Mouse (Mus musculus) intestine, embryonic 14.5 days (tissue): ENCODE results near the gene Itgb8. TPM values are rescaled to one million over a fixed set of nuclear protein-coding genes. Genes with fewer than 3 reads are reported as not detected.
A peak's percentile ranks its signal among the peaks of the same experiment; 100 is the strongest.

Source experiments
- ATAC-seq: fragments of 200-750 bp; cut with Nextera tagmentation; replicated peaks from 2 replicates; pipeline ENCODE4 v1.8.0; 2017; ENCODE audit warnings: low read depth, moderate number of reproducible peaks, moderate TSS enrichment, moderate library complexity; ENCODE audit not compliant: low FRiP score, low TSS enrichment
- DNase-seq: peaks from one replicate; pipeline ENCODE4 v3.0.0-alpha.2; 2018; ENCODE audit warnings: low spot score
- H3K27ac ChIP-seq: fragments of 300-500 bp; sonication (generic); 2 replicates; pipeline ENCODE4 v1.5.1; 2014; ENCODE audit warnings: low read depth, mild to moderate bottlenecking, control low read depth
- H3K27me3 ChIP-seq: fragments of 300-500 bp; sonication (generic); replicated peaks from 2 replicates; pipeline ENCODE4 v1.6.1; 2014; ENCODE audit warnings: low read length, control low read depth; ENCODE audit not compliant: control insufficient read depth, insufficient read depth
- H3K36me3 ChIP-seq: fragments of 300-500 bp; sonication (generic); 2 replicates; pipeline ENCODE4 v1.6.1; 2014; ENCODE audit warnings: low read length, control low read depth; ENCODE audit not compliant: control insufficient read depth, insufficient read depth
- H3K4me1 ChIP-seq: fragments of 300-500 bp; sonication (generic); replicated peaks from 2 replicates; pipeline ENCODE4 v1.6.1; 2014; ENCODE audit warnings: low read length, control low read depth, mixed read lengths; ENCODE audit not compliant: control insufficient read depth, insufficient read depth
- H3K4me2 ChIP-seq: fragments of 300-500 bp; sonication (generic); 2 replicates; pipeline ENCODE4 v1.6.1; 2014; ENCODE audit warnings: low read length
- H3K4me3 ChIP-seq: fragments of 300-500 bp; sonication (generic); 2 replicates; pipeline ENCODE4 v1.5.1; 2014; ENCODE audit warnings: low read depth, low read length, control low read depth, mixed read lengths
- H3K9ac ChIP-seq: fragments of 300-500 bp; sonication (generic); 2 replicates; pipeline ENCODE4 v1.6.1; 2014; ENCODE audit warnings: mild to moderate bottlenecking, low read length
- H3K9me3 ChIP-seq: fragments of 300-500 bp; sonication (generic); 2 replicates; pipeline ENCODE4 v1.6.1; 2016; ENCODE audit warnings: low read length, control low read depth; ENCODE audit not compliant: control insufficient read depth
- WGBS: fragments of 180-500 bp; shearing (Covaris S2); extraction: QIAGEN DNeasy Blood & Tissue Kit; methylation state at CpG from one replicate; pipeline ENCODE4 v1.1.7; 2014; 5-methylcytosine and 5-hydroxymethylcytosine counted together
- polyA plus RNA-seq: library from polyadenylated mRNA; unstranded; fragments of >200 nt; fragmentation: Nextera tagmentation; extraction: Ambion mirVana; gene quantifications from 2 replicates; pipeline ENCODE4 v1.2.1, GENCODE M21; 2014

The Itgb8 gene
- polyA plus RNA-seq, 1 experiment from 2014 or later: 3.7 TPM

GRCm38 (mm10) chr12:119237921-119238695 is 494 bp downstream of the Itgb8 start:
- H3K36me3 ChIP-seq: no peaks in the 10 kb centered on the region
- DNase-seq (peak; percentile 86), ATAC-seq (peak; percentile 80)
- under 1% methylated on average over 35 of the region's 35 CpGs for WGBS
- H3K27ac ChIP-seq: peak overlapping the region; percentile 88
- 0 out of 2 replicates have a peak, but pooled peaks cover 4% of the 10 kb centered on the region for H3K27me3 ChIP-seq
- no peaks in the 10 kb centered on the region for H3K9me3 ChIP-seq
- H3K4me3 ChIP-seq: peak overlapping the region; percentile 60
- H3K4me2 ChIP-seq: peak overlapping the region; percentile 67
- H3K9ac ChIP-seq: peak overlapping the region; percentile 73
- H3K4me1 ChIP-seq: peaks cover 18% of the 10 kb centered on the region

GRCm38 (mm10) chr12:119237241-119237920 is 1.2 kb downstream of the Itgb8 start:
- Histone ChIP-seq H3K27ac (peak overlapping the region; percentile 88), H3K4me1 (peaks cover 18% of the 10 kb centered on the region), H3K9ac (peak overlapping the region; percentile 73), H3K9me3 (no peaks in the 10 kb centered on the region), H3K4me2 (peak overlapping the region; percentile 67), H3K36me3 (no peaks in the 10 kb centered on the region), H3K27me3 (0 out of 2 replicates have a peak, but pooled peaks cover 4% of the 10 kb centered on the region), H3K4me3 (peak overlapping the region; percentile 60)
- WGBS: 2% methylated on average over 13 of the region's 13 CpGs
- DNase-seq: no peak
- ATAC-seq: peak; percentile 33

GRCm38 (mm10) chr12:119231831-119232230 is 6.8 kb downstream of the Itgb8 start:
- DNase-seq: no peak
- 95% methylated on average over 2 of the region's 2 CpGs for WGBS
- no peak for ATAC-seq

GRCm38 (mm10) chr12:119230444-119230843 is 8.2 kb downstream of the Itgb8 start:
- H3K9ac ChIP-seq: no peak overlapping the region
- no peaks in the 10 kb centered on the region for H3K9me3 ChIP-seq
- H3K27ac ChIP-seq: no peak overlapping the region
- H3K4me2 ChIP-seq: no peak overlapping the region
- H3K36me3 ChIP-seq: no peaks in the 10 kb centered on the region
- no peaks in the 10 kb centered on the region for H3K4me1 ChIP-seq
- no peaks in the 10 kb centered on the region for H3K27me3 ChIP-seq
- ATAC-seq: no peak
- H3K4me3 ChIP-seq: no peak overlapping the region
- DNase-seq: no peak

More at GRCm38 (mm10) chr12:119231831-119232230, 6.8 kb downstream of the Itgb8 start:
- Histone ChIP-seq H3K9ac (no peak overlapping the region), H3K27ac (no peak overlapping the region), H3K4me1 (peaks cover 1% of the 10 kb centered on the region; the same call in 1 of the 2 replicates), H3K36me3 (no peaks in the 10 kb centered on the region), H3K9me3 (no peaks in the 10 kb centered on the region), H3K4me2 (no peak overlapping the region), H3K27me3 (no peaks in the 10 kb centered on the region), H3K4me3 (no peak overlapping the region)

GRCm38 (mm10) chr12:119229601-119230000 is 9.0 kb downstream of the Itgb8 start:
- H3K4me3 ChIP-seq: no peak overlapping the region
- 85% methylated on average over 2 of the region's 2 CpGs for WGBS
- no peaks in the 10 kb centered on the region for H3K4me1 ChIP-seq
- no peaks in the 10 kb centered on the region for H3K27me3 ChIP-seq
- H3K9ac ChIP-seq: no peak overlapping the region
- no peaks in the 10 kb centered on the region for H3K36me3 ChIP-seq
- H3K4me2 ChIP-seq: no peak overlapping the region
- DNase-seq: no peak
- H3K27ac ChIP-seq: no peak overlapping the region
- no peaks in the 10 kb centered on the region for H3K9me3 ChIP-seq
- no peak for ATAC-seq

- no peaks in the 10 kb centered on the region for H3K4me1 ChIP-seq
- DNase-seq: no peak
- no peak overlapping the region for H3K9ac ChIP-seq
- H3K27me3 ChIP-seq: no peaks in the 10 kb centered on the region
- H3K9me3 ChIP-seq: no peaks in the 10 kb centered on the region
- H3K4me2 ChIP-seq: no peak overlapping the region
- H3K27ac ChIP-seq: no peak overlapping the region
- no peak overlapping the region for H3K4me3 ChIP-seq
- WGBS: 76% methylated on average over 1 of the region's 1 CpGs
- H3K36me3 ChIP-seq: no peaks in the 10 kb centered on the region
- ATAC-seq: no peak
These were observed 10.7 kb downstream of the Itgb8 start for GRCm38 (mm10) chr12:119227898-119228297.

GRCm38 (mm10) chr12:119224699-119225098 is 13.9 kb downstream of the Itgb8 start:
- Histone ChIP-seq H3K27ac (no peak overlapping the region), H3K9me3 (no peaks in the 10 kb centered on the region), H3K4me1 (no peaks in the 10 kb centered on the region), H3K36me3 (no peaks in the 10 kb centered on the region), H3K4me2 (no peak overlapping the region), H3K4me3 (no peak overlapping the region), H3K27me3 (no peaks in the 10 kb centered on the region), H3K9ac (no peak overlapping the region)
- DNase-seq (no peak), ATAC-seq (no peak)

GRCm38 (mm10) chr12:119219409-119219808 is 19.2 kb downstream of the Itgb8 start:
- DNase-seq (no peak), ATAC-seq (no peak)
- H3K27ac ChIP-seq: no peak overlapping the region
- H3K9me3 ChIP-seq: no peaks in the 10 kb centered on the region
- H3K4me2 ChIP-seq: no peak overlapping the region
- no peaks in the 10 kb centered on the region for H3K36me3 ChIP-seq
- no peak overlapping the region for H3K4me3 ChIP-seq
- 92% methylated on average over 1 of the region's 1 CpGs for WGBS
- H3K9ac ChIP-seq: no peak overlapping the region
- H3K4me1 ChIP-seq: no peaks in the 10 kb centered on the region
- H3K27me3 ChIP-seq: no peaks in the 10 kb centered on the region
